Mouse (Mus musculus): ENCODE measurements around the gene Slc22a20. TPM values are rescaled to one million over a fixed set of nuclear protein-coding genes. Genes with fewer than 3 reads are reported as not detected.

Slc22a20 gene
- total RNA-seq, 2 experiments from 2014 or later: not detected

DNA sequence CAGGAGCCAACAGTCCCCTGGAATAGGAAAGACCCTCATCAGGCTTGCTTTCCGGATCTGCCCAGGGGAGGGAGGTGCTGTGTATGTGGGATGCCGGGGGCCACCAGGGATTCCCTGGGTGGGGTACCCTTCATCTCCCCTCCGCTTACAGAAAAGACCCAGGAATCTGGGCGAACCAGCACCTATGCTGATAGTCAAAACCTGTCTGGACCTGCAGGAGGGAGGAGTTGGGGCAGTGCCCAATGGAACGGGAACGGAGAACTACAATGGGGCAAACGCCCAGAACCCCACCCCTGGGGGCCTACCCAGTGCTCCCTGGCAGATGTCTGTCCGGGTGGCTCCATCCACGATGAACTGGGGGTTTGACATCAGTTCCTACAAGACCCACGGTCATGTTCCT, 27.7 kb upstream of the Slc22a20 start:
- peak overlapping the region; percentile 97 for H3K27ac ChIP-seq
- TF ChIP-seq CTCF (IDR thresholded peaks at IDR 0.05): no peak
- H3K4me3 ChIP-seq: peak overlapping the region; percentile 73
- intact Hi-C loops (cut with DNase I): loop anchor here (1.0 kb wide), 1 partner anchor 48 kb away; no protein-coding TSS in a partner anchor
- peak; percentile 26 for DNase-seq

DNA sequence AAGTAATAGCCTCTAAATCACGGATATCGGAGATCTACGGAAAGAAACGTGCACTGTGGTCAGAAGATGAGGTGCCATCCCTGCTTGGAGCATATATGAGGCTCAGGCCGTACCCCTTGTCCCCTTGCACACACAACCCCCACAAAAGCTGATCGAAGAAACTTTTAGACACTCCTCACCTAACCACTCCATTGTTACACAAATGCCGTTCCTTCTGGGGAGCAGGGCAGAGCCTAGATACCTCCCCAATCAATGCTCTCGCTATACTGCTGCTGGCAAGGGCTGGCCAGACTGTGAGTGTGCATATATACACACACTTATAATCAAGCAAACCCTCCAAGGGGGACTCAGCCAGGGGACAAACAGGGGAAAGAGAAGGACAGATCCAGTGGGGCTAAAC, 23.2 kb upstream of the Slc22a20 start:
- intact Hi-C loops (cut with DNase I): no loop called here
- no peak for TF ChIP-seq CTCF (IDR thresholded peaks at IDR 0.05)
- DNase-seq: no peak
- H3K4me3 ChIP-seq: no peak overlapping the region
- no peak overlapping the region for H3K27ac ChIP-seq

DNA sequence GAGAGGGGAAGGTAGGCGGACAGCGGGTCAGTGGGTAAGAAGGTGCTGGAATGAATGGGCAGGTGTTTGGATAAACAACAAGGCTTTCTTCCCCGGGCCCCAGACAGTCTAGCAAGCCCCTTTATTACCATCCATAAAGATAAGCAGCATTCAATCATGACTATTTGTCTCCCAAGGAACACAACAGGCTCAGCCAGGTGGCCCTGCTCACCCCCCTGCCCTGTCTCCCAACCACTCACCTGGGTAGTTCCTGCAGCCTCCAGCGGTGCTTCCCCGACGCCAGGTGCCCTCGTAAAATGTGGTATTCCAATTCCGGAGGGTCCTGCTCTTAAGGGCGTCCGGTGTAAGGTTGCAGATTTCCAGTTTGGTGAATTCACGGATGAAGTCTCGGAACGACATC, 21.1 kb upstream of the Slc22a20 start:
- no peak overlapping the region for H3K4me3 ChIP-seq
- no peak for TF ChIP-seq CTCF (IDR thresholded peaks at IDR 0.05)
- DNase-seq: no peak
- H3K27ac ChIP-seq: no peak overlapping the region
- intact Hi-C loops (cut with DNase I): no loop called here

DNA sequence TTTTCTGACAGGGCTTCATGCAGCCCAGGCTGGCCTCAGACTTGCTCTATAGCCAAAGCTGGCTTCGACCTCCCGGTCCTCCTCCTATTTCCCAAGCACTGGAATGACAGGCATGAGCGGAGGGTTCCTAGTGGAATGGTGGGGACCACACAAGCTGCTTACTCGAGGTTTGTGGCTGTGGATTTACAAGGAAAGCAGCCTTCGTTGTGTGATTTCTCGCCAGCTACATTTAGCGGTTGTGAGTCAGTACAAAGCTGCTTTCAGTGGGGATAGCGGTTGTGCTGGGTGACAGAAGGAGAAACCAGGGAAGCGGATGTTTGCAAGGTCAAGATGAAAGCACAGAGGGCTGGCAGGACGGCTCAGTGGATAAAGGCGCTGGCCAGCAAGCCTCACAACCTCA, 19.6 kb upstream of the Slc22a20 start:
- Histone ChIP-seq H3K4me3 (no peak overlapping the region), H3K27ac (no peak overlapping the region)
- TF ChIP-seq CTCF (IDR thresholded peaks at IDR 0.05): no peak
- intact Hi-C loops (cut with DNase I): no loop called here
- no peak for DNase-seq

DNA sequence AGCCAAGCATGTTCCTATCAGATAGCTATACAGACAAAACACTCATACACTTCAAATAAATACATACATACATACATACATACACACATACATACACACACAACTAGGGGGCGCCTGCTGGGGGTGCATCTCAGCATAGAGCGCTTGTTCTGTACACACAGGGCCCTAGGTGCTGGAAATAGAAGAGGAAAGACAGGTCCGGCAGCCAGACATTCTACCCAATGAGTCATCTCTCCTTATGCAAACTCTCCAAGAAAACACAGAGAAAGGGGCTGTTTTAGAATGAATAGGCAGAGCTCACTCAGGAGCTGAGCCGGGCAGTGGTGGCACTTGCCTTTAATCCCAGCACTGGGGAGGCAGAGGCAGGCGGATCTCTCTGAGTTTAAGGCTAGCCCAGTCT, 14.0 kb upstream of the Slc22a20 start:
- intact Hi-C loops (cut with DNase I): no loop called here
- no peak for TF ChIP-seq CTCF (IDR thresholded peaks at IDR 0.05)
- Histone ChIP-seq H3K27ac (no peak overlapping the region), H3K4me3 (no peak overlapping the region)
- no peak for DNase-seq

DNA sequence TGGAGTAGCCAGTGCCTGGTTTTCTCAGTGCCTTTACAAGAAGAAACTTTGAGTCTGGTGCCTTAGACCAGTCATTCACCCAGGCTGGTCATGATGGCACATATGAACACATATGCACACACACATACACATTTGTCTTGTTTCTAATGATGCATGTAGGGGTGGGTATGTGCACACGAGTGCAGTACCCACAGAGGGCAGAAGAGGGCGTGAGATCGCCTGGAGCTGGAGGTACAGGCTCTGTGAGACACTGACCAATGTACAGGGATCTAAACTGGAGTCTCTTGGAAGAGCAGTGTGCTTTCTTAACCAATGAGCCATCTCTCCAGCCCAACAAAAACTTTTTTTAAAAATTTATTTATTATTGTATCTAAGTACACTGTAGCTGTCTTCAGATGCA, 12.2 kb upstream of the Slc22a20 start:
- no peak for DNase-seq
- intact Hi-C loops (cut with DNase I): no loop called here
- TF ChIP-seq CTCF (IDR thresholded peaks at IDR 0.05): peak; percentile 20; the same call in 1 of the 2 replicates
- no peak overlapping the region for H3K27ac ChIP-seq
- H3K4me3 ChIP-seq: no peak overlapping the region

DNA sequence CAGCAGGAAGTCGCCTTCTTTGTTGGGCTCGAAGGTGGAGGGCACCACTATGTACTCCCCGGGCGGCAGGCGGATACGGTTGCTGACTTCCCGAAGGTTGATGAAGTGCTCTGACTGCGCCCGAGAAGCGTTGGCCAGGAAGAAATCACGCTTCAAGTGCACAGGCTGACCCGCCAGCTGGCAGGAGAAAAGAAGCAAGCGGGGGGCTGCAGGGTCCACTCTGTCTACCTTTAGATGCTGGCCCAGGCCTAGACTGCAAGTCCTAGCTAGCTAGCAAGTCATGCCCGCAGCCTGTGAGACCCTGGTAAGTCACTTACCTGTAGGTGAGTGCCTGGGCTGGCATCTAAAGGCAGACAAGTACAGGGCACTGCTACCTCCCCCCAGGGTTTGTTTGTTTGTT, 8.8 kb upstream of the Slc22a20 start:
- TF ChIP-seq CTCF (IDR thresholded peaks at IDR 0.05): no peak
- no peak overlapping the region for H3K4me3 ChIP-seq
- intact Hi-C loops (cut with DNase I): no loop called here
- H3K27ac ChIP-seq: no peak overlapping the region
- no peak for DNase-seq

DNA sequence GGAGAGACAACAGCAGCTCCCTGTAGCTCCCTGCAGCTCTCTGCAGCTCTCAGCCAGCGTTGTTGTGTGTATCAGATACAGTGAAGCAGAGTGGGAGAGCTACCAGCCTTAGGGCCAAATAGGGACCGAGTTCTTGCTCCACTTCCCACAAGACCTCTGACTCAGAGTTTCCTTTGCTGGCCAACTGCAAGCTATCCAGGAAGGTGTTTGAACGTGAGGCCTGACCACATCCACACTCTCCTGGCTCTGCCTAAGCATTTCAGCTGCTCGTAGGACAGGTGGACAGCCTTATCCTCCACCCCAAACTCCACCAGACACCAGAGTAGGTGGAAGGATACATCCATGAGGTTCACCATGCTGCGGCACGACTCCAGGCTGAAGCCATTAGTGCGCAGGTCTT, 6.1 kb upstream of the Slc22a20 start:
- Histone ChIP-seq H3K4me3 (no peak overlapping the region), H3K27ac (no peak overlapping the region)
- intact Hi-C loops (cut with DNase I): no loop called here
- no peak for TF ChIP-seq CTCF (IDR thresholded peaks at IDR 0.05)
- no peak for DNase-seq

DNA sequence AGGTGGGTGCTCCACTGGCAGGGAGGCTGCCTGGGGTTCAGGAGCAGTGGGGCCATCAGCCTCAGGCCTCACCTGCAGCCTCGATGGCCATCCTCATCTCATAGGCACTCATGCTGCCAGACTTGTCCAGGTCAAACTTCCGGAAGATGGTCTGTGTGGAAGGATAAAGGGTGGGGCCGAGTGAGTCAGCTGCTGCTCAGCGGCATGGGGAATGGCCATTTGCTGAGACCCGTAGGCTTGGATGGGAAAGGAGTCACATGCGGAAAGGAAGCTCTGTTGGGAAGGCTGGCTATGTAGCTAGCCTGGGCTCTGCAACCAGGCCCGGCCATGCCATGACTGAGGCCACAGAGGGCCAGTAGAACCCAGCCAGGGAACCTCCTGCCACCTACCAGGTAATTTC, 5.5 kb upstream of the Slc22a20 start:
- H3K4me3 ChIP-seq: no peak overlapping the region
- no peak for TF ChIP-seq CTCF (IDR thresholded peaks at IDR 0.05)
- no peak for DNase-seq
- intact Hi-C loops (cut with DNase I): no loop called here
- no peak overlapping the region for H3K27ac ChIP-seq

DNA sequence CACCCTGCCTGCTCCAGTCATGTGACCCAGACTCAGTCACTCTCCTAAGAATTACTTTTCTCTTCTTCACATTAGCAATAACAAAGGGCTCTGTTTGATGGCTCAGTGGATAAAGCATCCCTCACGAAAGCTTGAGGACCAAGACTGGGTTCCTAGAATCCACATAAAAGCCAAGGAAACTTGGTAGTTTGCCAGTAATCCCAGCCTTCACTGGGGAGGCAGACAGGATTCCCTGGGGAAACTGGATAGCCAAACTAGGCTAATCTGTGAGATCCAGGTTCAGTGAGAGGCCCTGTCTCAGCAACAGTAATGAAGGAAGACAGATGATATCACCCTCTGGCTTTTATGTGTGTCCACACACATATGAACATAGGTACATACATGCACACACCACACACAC, 5.0 kb upstream of the Slc22a20 start:
- no peak for TF ChIP-seq CTCF (IDR thresholded peaks at IDR 0.05)
- Histone ChIP-seq H3K27ac (no peak overlapping the region), H3K4me3 (no peak overlapping the region)
- intact Hi-C loops (cut with DNase I): no loop called here
- DNase-seq: no peak

DNA sequence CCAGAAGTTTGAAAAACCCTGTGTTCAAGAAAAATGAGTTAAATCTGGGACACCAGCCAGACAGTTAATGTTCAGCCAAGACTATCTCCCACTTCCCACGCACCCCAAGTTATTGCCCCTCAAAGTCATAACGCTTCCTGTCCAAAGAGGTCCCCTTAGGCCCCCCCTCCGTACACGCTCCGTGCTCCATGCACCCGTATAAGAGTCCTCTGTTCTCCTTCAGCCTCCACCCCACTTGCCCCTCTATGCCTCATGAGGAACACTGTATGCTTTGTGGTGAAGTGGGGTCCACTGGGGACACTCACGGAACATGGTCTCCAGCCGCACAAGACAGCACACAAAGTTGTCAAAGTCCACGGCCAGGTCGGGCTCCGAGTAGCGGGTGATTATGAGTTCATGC, 4.1 kb upstream of the Slc22a20 start:
- H3K27ac ChIP-seq: no peak overlapping the region
- intact Hi-C loops (cut with DNase I): no loop called here
- no peak for TF ChIP-seq CTCF (IDR thresholded peaks at IDR 0.05)

DNA sequence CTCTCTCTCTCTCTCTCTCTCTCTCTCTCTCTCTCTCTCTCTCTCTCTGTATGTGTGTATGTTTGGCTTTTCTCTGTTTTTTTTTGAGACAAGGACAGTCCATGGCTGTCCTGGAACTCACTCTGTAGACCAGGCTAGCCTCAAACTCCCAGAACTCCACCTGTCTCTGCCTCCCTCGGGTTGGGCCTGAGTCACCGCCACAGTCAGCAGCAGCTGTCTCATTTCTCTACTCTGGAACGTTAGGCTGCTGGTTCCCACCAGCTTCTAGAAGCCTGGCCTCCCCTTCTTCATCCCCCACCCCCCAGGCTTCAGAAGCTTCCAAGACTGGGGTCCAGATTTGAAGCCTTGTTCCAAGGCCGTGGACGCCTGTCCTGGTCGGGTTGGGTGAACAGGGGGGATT, 3.6 kb upstream of the Slc22a20 start:
- Histone ChIP-seq H3K4me3 (no peak overlapping the region), H3K27ac (no peak overlapping the region)
- DNase-seq: no peak
- TF ChIP-seq CTCF (IDR thresholded peaks at IDR 0.05): no peak
- intact Hi-C loops (cut with DNase I): no loop called here

More for the DNA sequence above, 4.1 kb upstream of the Slc22a20 start:
- no peak overlapping the region for H3K4me3 ChIP-seq
- DNase-seq: no peak

DNA sequence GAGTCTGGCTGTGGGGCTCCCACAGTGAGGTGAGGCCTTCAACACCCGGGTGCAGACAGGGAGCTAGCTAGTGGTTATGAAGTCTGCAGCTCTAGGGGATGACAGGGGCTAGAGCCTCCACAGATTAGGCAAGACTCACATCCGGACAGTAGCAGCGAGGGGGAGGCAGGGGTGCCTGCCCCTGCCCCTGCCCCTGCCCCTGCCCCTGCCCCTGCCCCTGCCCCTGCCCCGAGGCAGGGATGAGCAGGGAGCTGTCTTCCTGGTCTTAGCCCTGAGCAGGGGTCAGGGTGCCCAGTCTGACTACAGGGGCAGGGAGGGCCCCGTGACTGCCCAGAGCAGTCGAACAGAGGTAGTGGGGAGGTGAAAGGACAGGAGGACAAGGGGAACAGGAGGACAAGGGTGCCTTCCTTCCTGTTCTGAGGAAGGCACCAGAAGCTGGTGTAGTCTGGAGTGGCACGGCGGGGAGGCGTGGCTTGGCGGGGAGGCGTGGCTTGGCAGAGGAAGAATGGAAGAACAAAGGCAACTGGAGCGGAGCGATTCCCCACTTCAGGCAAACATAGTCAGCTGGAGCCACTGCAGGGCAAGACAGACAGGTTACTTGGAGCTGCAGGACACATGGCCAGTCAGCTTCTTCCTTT, 3.0 kb upstream of the Slc22a20 start:
- H3K27ac ChIP-seq: no peak overlapping the region
- intact Hi-C loops (cut with DNase I): no loop called here
- DNase-seq: peak; percentile 62
- H3K4me3 ChIP-seq: no peak overlapping the region
- no peak for TF ChIP-seq CTCF (IDR thresholded peaks at IDR 0.05)

DNA sequence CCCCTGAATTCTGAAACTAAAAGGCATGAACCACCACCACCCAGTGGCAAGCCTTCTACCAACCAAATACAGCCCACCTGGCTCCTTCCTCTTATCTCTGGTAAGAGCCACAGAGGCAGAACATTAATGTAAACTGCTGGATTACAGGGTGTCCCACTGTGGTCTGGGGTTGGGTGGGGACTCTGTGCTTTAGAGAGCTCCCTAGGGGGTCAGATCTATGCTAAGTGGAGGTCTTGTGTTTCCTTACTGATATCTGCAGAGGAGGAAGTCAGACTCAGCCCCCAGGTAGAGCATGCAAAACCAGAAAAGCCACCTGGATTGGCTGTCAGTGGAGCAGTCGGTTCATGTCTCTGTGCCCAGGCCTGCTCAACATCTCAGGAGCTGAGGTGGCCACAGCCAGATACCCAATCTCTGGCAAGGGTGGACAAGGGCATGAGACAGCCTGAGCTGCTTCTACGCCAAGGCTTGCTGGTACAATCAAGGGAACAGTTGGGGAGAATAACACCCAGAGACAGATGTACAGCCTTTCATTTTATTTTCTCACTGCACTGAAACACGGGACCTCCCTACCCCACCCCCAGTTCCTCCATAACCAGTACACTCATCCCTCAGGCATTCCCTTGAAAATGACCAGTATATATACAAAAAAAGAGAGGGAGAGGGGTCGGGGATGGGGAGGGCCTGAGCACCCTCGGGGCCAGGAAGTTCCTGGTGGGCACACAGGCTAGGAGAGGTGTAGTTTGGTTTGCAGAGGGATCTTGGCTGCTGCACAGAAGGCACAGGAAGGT, 2.3 kb upstream of the Slc22a20 start:
- intact Hi-C loops (cut with DNase I): no loop called here
- Histone ChIP-seq H3K4me3 (no peak overlapping the region), H3K27ac (no peak overlapping the region)
- no peak for TF ChIP-seq CTCF (IDR thresholded peaks at IDR 0.05)
- no peak for DNase-seq
